Mouse (Mus musculus) kidney, postnatal 0 days (tissue): ENCODE measurements at regions not wholly inside any gene's neighbourhood (a gene's known extent, or its start where the extent isn't known, plus 50 kb on each side); places are given as distances from the start of the nearest gene placed in this dataset.

Experiments used
- ATAC-seq: fragments of 200-750 bp; cut with Nextera tagmentation; replicated peaks from 2 replicates; pipeline ENCODE4 v1.8.0; 2017; ENCODE audit warnings: low read depth, moderate number of reproducible peaks, moderate TSS enrichment, moderate library complexity; ENCODE audit not compliant: low FRiP score
- DNase-seq: peaks from one replicate; pipeline ENCODE4 v3.0.0-alpha.2; 2016; ENCODE audit warnings: low spot score
- H3K27ac ChIP-seq: fragments of 300-500 bp; sonication (generic); 2 replicates; pipeline ENCODE4 v1.5.1; 2014; ENCODE audit warnings: mild to moderate bottlenecking
- H3K27me3 ChIP-seq: fragments of 300-500 bp; sonication (generic); 2 replicates; pipeline ENCODE4 v1.6.1; 2014; ENCODE audit warnings: low read length, mixed read lengths; ENCODE audit not compliant: insufficient read depth
- H3K36me3 ChIP-seq: fragments of 300-500 bp; sonication (generic); 2 replicates; pipeline ENCODE4 v1.6.1; 2014; ENCODE audit warnings: low read length, mixed read lengths; ENCODE audit not compliant: insufficient read depth
- H3K4me1 ChIP-seq: fragments of 300-500 bp; sonication (generic); replicated peaks from 2 replicates; pipeline ENCODE4 v1.6.1; 2014; ENCODE audit warnings: antibody characterized with exemption, low read length, mixed read lengths; ENCODE audit not compliant: insufficient read depth
- H3K4me2 ChIP-seq: fragments of 300-500 bp; sonication (generic); 2 replicates; pipeline ENCODE4 v1.6.1; 2014; ENCODE audit warnings: mild to moderate bottlenecking, low read length, moderate library complexity, mixed read lengths
- H3K4me3 ChIP-seq: fragments of 300-500 bp; sonication (generic); replicated peaks from 2 replicates; pipeline ENCODE4 v1.5.1; 2014; ENCODE audit warnings: low read depth, low read length
- H3K9ac ChIP-seq: fragments of 300-500 bp; sonication (generic); 2 replicates; pipeline ENCODE4 v1.6.1; 2014; ENCODE audit warnings: low read depth, low read length
- H3K9me3 ChIP-seq: fragments of 300-500 bp; sonication (generic); replicated peaks from 2 replicates; pipeline ENCODE4 v1.6.1; 2016; ENCODE audit warnings: low read length, inconsistent platforms, mixed read lengths
- CTCF ChIP-seq: IDR thresholded peaks from 2 replicates; pipeline ENCODE4 v1.5.1; 2016; ENCODE audit warnings: antibody characterized with exemption, low read depth, mild to moderate bottlenecking, moderate library complexity
- WGBS: fragments of 180-500 bp; shearing (Covaris S2); extraction: QIAGEN DNeasy Blood & Tissue Kit; methylation state at CpG from one replicate; pipeline ENCODE4 v1.1.7; 2014; 5-methylcytosine and 5-hydroxymethylcytosine counted together

GRCm38 (mm10) chr4:127454511-127455119, 96.6 kb upstream of the Gjb5 start:
- no peaks in the 10 kb centered on the region for H3K4me1 ChIP-seq
- no peak overlapping the region for H3K9ac ChIP-seq
- no peaks in the 10 kb centered on the region for H3K36me3 ChIP-seq
- WGBS: 89% methylated on average over 11 of the region's 11 CpGs
- no peak for TF ChIP-seq CTCF
- H3K4me2 ChIP-seq: no peak overlapping the region
- DNase-seq (no peak), ATAC-seq (no peak)
- no peaks in the 10 kb centered on the region for H3K9me3 ChIP-seq
- H3K27me3 ChIP-seq: no peaks in the 10 kb centered on the region
- H3K4me3 ChIP-seq: no peak overlapping the region
- H3K27ac ChIP-seq: no peak overlapping the region

GRCm38 (mm10) chr4:127452081-127452480, 94.1 kb upstream of the Gjb5 start:
- DNase-seq (peak; percentile 3), ATAC-seq (no peak)
- Histone ChIP-seq H3K36me3 (no peaks in the 10 kb centered on the region), H3K4me2 (no peak overlapping the region), H3K9ac (no peak overlapping the region), H3K4me1 (no peaks in the 10 kb centered on the region), H3K4me3 (no peak overlapping the region), H3K27ac (no peak overlapping the region), H3K9me3 (no peaks in the 10 kb centered on the region), H3K27me3 (no peaks in the 10 kb centered on the region)
- 24% methylated on average over 8 of the region's 8 CpGs for WGBS
- TF ChIP-seq CTCF: no peak

GRCm38 (mm10) chr4:127445300-127445699, 87.3 kb upstream of the Gjb5 start:
- Histone ChIP-seq H3K36me3 (no peaks in the 10 kb centered on the region), H3K27me3 (no peaks in the 10 kb centered on the region), H3K4me2 (no peak overlapping the region), H3K27ac (no peak overlapping the region), H3K4me1 (no peaks in the 10 kb centered on the region), H3K9ac (no peak overlapping the region), H3K4me3 (no peak overlapping the region), H3K9me3 (no peaks in the 10 kb centered on the region)
- TF ChIP-seq CTCF: 0 out of 2 replicates have a peak, but pooled peaks have one; percentile 7
- DNase-seq: no peak
- ATAC-seq: no peak
- WGBS: 66% methylated on average over 3 of the region's 3 CpGs

GRCm38 (mm10) chr4:127444056-127444455, 86.1 kb upstream of the Gjb5 start:
- Histone ChIP-seq H3K4me3 (no peak overlapping the region), H3K36me3 (no peaks in the 10 kb centered on the region), H3K4me2 (no peak overlapping the region), H3K9me3 (no peaks in the 10 kb centered on the region), H3K4me1 (no peaks in the 10 kb centered on the region), H3K27me3 (no peaks in the 10 kb centered on the region), H3K27ac (no peak overlapping the region), H3K9ac (no peak overlapping the region)
- 0 out of 2 replicates have a peak, but pooled peaks have one; percentile 29 for ATAC-seq
- no peak for TF ChIP-seq CTCF
- DNase-seq: no peak
- WGBS: 91% methylated on average over 1 of the region's 1 CpGs

- Histone ChIP-seq H3K4me3 (no peak overlapping the region), H3K27ac (no peak overlapping the region), H3K36me3 (no peaks in the 10 kb centered on the region), H3K9ac (no peak overlapping the region), H3K4me2 (no peak overlapping the region), H3K27me3 (no peaks in the 10 kb centered on the region), H3K9me3 (no peaks in the 10 kb centered on the region), H3K4me1 (no peaks in the 10 kb centered on the region)
- WGBS: 66% methylated on average over 4 of the region's 4 CpGs
- ATAC-seq (no peak), DNase-seq (no peak)
- no peak for TF ChIP-seq CTCF
These were observed 84.0 kb upstream of the Gjb5 start for GRCm38 (mm10) chr4:127442001-127442400.

- H3K9ac ChIP-seq: no peak overlapping the region
- ATAC-seq (no peak), DNase-seq (peak; percentile 31)
These were observed 82.6 kb upstream of the Gjb5 start for GRCm38 (mm10) chr4:127440602-127441001.

GRCm38 (mm10) chr4:127435076-127435475, 77.1 kb upstream of the Gjb5 start:
- H3K4me2 ChIP-seq: no peak overlapping the region
- ATAC-seq: no peak
- peak; percentile 54 for DNase-seq
- no peak overlapping the region for H3K4me3 ChIP-seq
- H3K27ac ChIP-seq: no peak overlapping the region
- WGBS: 35% methylated on average over 8 of the region's 8 CpGs
- H3K27me3 ChIP-seq: no peaks in the 10 kb centered on the region
- no peaks in the 10 kb centered on the region for H3K9me3 ChIP-seq
- H3K4me1 ChIP-seq: no peaks in the 10 kb centered on the region
- H3K9ac ChIP-seq: no peak overlapping the region
- peak; percentile 60 for TF ChIP-seq CTCF
- no peaks in the 10 kb centered on the region for H3K36me3 ChIP-seq

More at GRCm38 (mm10) chr4:127440602-127441001, 82.6 kb upstream of the Gjb5 start:
- WGBS: 20% methylated on average over 7 of the region's 7 CpGs
- no peaks in the 10 kb centered on the region for H3K36me3 ChIP-seq
- no peak for TF ChIP-seq CTCF
- H3K4me1 ChIP-seq: no peaks in the 10 kb centered on the region
- no peaks in the 10 kb centered on the region for H3K27me3 ChIP-seq
- H3K4me2 ChIP-seq: no peak overlapping the region
- H3K4me3 ChIP-seq: no peak overlapping the region
- H3K27ac ChIP-seq: no peak overlapping the region
- no peaks in the 10 kb centered on the region for H3K9me3 ChIP-seq
